Mouse (Mus musculus) hindbrain, embryonic 13.5 days (tissue): ENCODE measurements around the gene Dohh. TPM values are rescaled to one million over a fixed set of nuclear protein-coding genes. Genes with fewer than 3 reads are reported as not detected.
A peak's percentile ranks its signal among the peaks of the same experiment; 100 is the strongest.

ENCODE experiments used
- ATAC-seq: fragments of 200-750 bp; cut with Nextera tagmentation; 2 replicates; pipeline ENCODE4 v1.8.0; 2017; ENCODE audit warnings: moderate TSS enrichment; ENCODE audit not compliant: low FRiP score
- H3K27ac ChIP-seq: fragments of 300-500 bp; sonication (generic); 2 replicates; pipeline ENCODE4 v1.5.1; 2015; ENCODE audit warnings: inconsistent platforms, mild to moderate bottlenecking, moderate library complexity
- H3K27me3 ChIP-seq: fragments of 300-500 bp; sonication (generic); 2 replicates; pipeline ENCODE4 v1.6.1; 2015; ENCODE audit warnings: mild to moderate bottlenecking, inconsistent platforms
- H3K36me3 ChIP-seq: fragments of 300-500 bp; sonication (generic); 2 replicates; pipeline ENCODE4 v1.6.1; 2015; ENCODE audit warnings: mild to moderate bottlenecking, inconsistent platforms
- H3K4me1 ChIP-seq: fragments of 300-500 bp; sonication (generic); replicated peaks from 2 replicates; pipeline ENCODE4 v1.6.1; 2015; ENCODE audit warnings: inconsistent platforms
- H3K4me2 ChIP-seq: fragments of 300-500 bp; sonication (generic); 2 replicates; pipeline ENCODE4 v1.6.1; 2015; ENCODE audit warnings: inconsistent platforms, mild to moderate bottlenecking, moderate library complexity
- H3K4me3 ChIP-seq: fragments of 300-500 bp; sonication (generic); 2 replicates; pipeline ENCODE4 v1.5.1; 2015; ENCODE audit warnings: mild to moderate bottlenecking, inconsistent platforms
- H3K9ac ChIP-seq: fragments of 300-500 bp; sonication (generic); 2 replicates; pipeline ENCODE4 v1.6.1; 2015; ENCODE audit warnings: mild to moderate bottlenecking, inconsistent platforms
- H3K9me3 ChIP-seq: fragments of 300-500 bp; sonication (generic); 2 replicates; pipeline ENCODE4 v1.6.1; 2016; ENCODE audit warnings: inconsistent platforms
- WGBS: fragments of 180-500 bp; shearing (Covaris S2); methylation state at CpG from one replicate; pipeline ENCODE4 v1.1.7; 2015; 5-methylcytosine and 5-hydroxymethylcytosine counted together
- polyA plus RNA-seq: library from polyadenylated mRNA; unstranded; fragments of >200 nt; fragmentation: Nextera tagmentation; extraction: Ambion mirVana; gene quantifications from 2 replicates; pipeline ENCODE4 v1.2.1, GENCODE M21; 2015

Gene Dohh
- polyA plus RNA-seq, 1 experiment from 2014 or later: 72.1 TPM

GRCm38 (mm10) chr10:81424246-81425051 lies 40.2 kb downstream of the Dohh start:
- ATAC-seq: no peak
- Histone ChIP-seq H3K4me3 (no peak overlapping the region), H3K9ac (0 out of 2 replicates have a peak overlapping the region, but pooled peaks have one; percentile 49)

GRCm38 (mm10) chr10:81425236-81425850 lies 41.1 kb downstream of the Dohh start:
- Histone ChIP-seq H3K4me3 (peak overlapping the region; percentile 4; the same call in 1 of the 2 replicates), H3K9ac (peak overlapping the region; percentile 49; the same call in 1 of the 2 replicates), H3K27me3 (peaks cover 60% of the 10 kb centered on the region), H3K4me1 (peaks cover 48% of the 10 kb centered on the region), H3K27ac (no peak overlapping the region; the same call in 1 of the 2 replicates), H3K36me3 (peaks cover 3% of the 10 kb centered on the region), H3K9me3 (no peaks in the 10 kb centered on the region), H3K4me2 (peak overlapping the region; percentile 61)
- 32% methylated on average over 10 of the region's 10 CpGs for WGBS
- ATAC-seq: no peak

More at GRCm38 (mm10) chr10:81424246-81425051, 40.2 kb downstream of the Dohh start:
- Histone ChIP-seq H3K27ac (0 out of 2 replicates have a peak overlapping the region, but pooled peaks have one; percentile 41), H3K9me3 (no peaks in the 10 kb centered on the region), H3K4me1 (peaks cover 44% of the 10 kb centered on the region), H3K27me3 (peaks cover 60% of the 10 kb centered on the region), H3K4me2 (peak overlapping the region; percentile 61), H3K36me3 (peaks cover 11% of the 10 kb centered on the region)
- WGBS: 7% methylated on average over 25 of the region's 25 CpGs

GRCm38 (mm10) chr10:81426081-81426671 lies 41.9 kb downstream of the Dohh start:
- H3K27me3 ChIP-seq: peaks cover 60% of the 10 kb centered on the region
- H3K4me1 ChIP-seq: peaks cover 50% of the 10 kb centered on the region

GRCm38 (mm10) chr10:81426897-81427296 lies 42.7 kb downstream of the Dohh start:
- peak overlapping the region; percentile 63 for H3K9ac ChIP-seq
- no peaks in the 10 kb centered on the region for H3K36me3 ChIP-seq
- H3K4me2 ChIP-seq: peak overlapping the region; percentile 61
- peaks cover 60% of the 10 kb centered on the region for H3K27me3 ChIP-seq
- H3K4me1 ChIP-seq: peaks cover 55% of the 10 kb centered on the region
- WGBS: 3% methylated on average over 38 of the region's 38 CpGs
- ATAC-seq: no peak
- H3K9me3 ChIP-seq: no peaks in the 10 kb centered on the region
- peak overlapping the region; percentile 40 for H3K4me3 ChIP-seq
- no peak overlapping the region for H3K27ac ChIP-seq

More at GRCm38 (mm10) chr10:81426081-81426671, 41.9 kb downstream of the Dohh start:
- peak overlapping the region; percentile 61 for H3K4me2 ChIP-seq
- no peaks in the 10 kb centered on the region for H3K36me3 ChIP-seq
- ATAC-seq: no peak
- H3K9me3 ChIP-seq: no peaks in the 10 kb centered on the region
- peak overlapping the region; percentile 63 for H3K9ac ChIP-seq
- H3K27ac ChIP-seq: no peak overlapping the region
- WGBS: 0% methylated on average over 16 of the region's 33 CpGs
- H3K4me3 ChIP-seq: peak overlapping the region; percentile 40

- peaks cover 58% of the 10 kb centered on the region for H3K27me3 ChIP-seq
- H3K4me1 ChIP-seq: peaks cover 56% of the 10 kb centered on the region
- peak overlapping the region; percentile 61 for H3K4me2 ChIP-seq
- H3K27ac ChIP-seq: no peak overlapping the region
- H3K9ac ChIP-seq: peak overlapping the region; percentile 63
- ATAC-seq: no peak
- H3K9me3 ChIP-seq: no peaks in the 10 kb centered on the region
- peak overlapping the region; percentile 40 for H3K4me3 ChIP-seq
- 22% methylated on average over 3 of the region's 3 CpGs for WGBS
- no peaks in the 10 kb centered on the region for H3K36me3 ChIP-seq
Measured at GRCm38 (mm10) chr10:81427327-81427726, 43.1 kb downstream of the Dohh start.

GRCm38 (mm10) chr10:81427804-81428506 lies 43.7 kb downstream of the Dohh start:
- no peaks in the 10 kb centered on the region for H3K36me3 ChIP-seq
- 74% methylated on average over 8 of the region's 8 CpGs for WGBS
- peaks cover 52% of the 10 kb centered on the region for H3K27me3 ChIP-seq
- ATAC-seq: no peak
- H3K27ac ChIP-seq: no peak overlapping the region
- H3K4me2 ChIP-seq: no peak overlapping the region
- H3K9me3 ChIP-seq: no peaks in the 10 kb centered on the region
- peaks cover 61% of the 10 kb centered on the region for H3K4me1 ChIP-seq
- no peak overlapping the region for H3K9ac ChIP-seq
- no peak overlapping the region for H3K4me3 ChIP-seq

GRCm38 (mm10) chr10:81428507-81428870 lies 44.3 kb downstream of the Dohh start:
- no peak for ATAC-seq
- peaks cover 52% of the 10 kb centered on the region for H3K27me3 ChIP-seq
- no peak overlapping the region for H3K4me2 ChIP-seq
- WGBS: 95% methylated on average over 7 of the region's 7 CpGs
- no peaks in the 10 kb centered on the region for H3K36me3 ChIP-seq
- no peak overlapping the region for H3K4me3 ChIP-seq
- H3K9me3 ChIP-seq: no peaks in the 10 kb centered on the region
- peaks cover 66% of the 10 kb centered on the region for H3K4me1 ChIP-seq
- no peak overlapping the region for H3K27ac ChIP-seq
- H3K9ac ChIP-seq: no peak overlapping the region

- Histone ChIP-seq H3K9me3 (no peaks in the 10 kb centered on the region), H3K4me3 (peak overlapping the region; percentile 73), H3K9ac (no peak overlapping the region), H3K36me3 (no peaks in the 10 kb centered on the region), H3K4me2 (peak overlapping the region; percentile 83), H3K4me1 (peaks cover 69% of the 10 kb centered on the region), H3K27ac (0 out of 2 replicates have a peak overlapping the region, but pooled peaks have one; percentile 25), H3K27me3 (peaks cover 53% of the 10 kb centered on the region)
- no peak for ATAC-seq
- 34% methylated on average over 2 of the region's 2 CpGs for WGBS
Measured at GRCm38 (mm10) chr10:81429092-81429491, 44.9 kb downstream of the Dohh start.

- H3K9ac ChIP-seq: peak overlapping the region; percentile 90
- H3K27me3 ChIP-seq: peaks cover 47% of the 10 kb centered on the region
- H3K4me3 ChIP-seq: peak overlapping the region; percentile 73
- H3K9me3 ChIP-seq: no peaks in the 10 kb centered on the region
- ATAC-seq: no peak
- peak overlapping the region; percentile 96 for H3K27ac ChIP-seq
- peaks cover 68% of the 10 kb centered on the region for H3K4me1 ChIP-seq
- H3K36me3 ChIP-seq: no peaks in the 10 kb centered on the region
- WGBS: under 1% methylated on average over 19 of the region's 20 CpGs
- peak overlapping the region; percentile 83 for H3K4me2 ChIP-seq
Measured at GRCm38 (mm10) chr10:81429605-81430061, 45.4 kb downstream of the Dohh start.

- Histone ChIP-seq H3K9ac (peak overlapping the region; percentile 90), H3K27ac (peak overlapping the region; percentile 96), H3K4me1 (peaks cover 68% of the 10 kb centered on the region), H3K27me3 (peaks cover 44% of the 10 kb centered on the region), H3K36me3 (no peaks in the 10 kb centered on the region), H3K9me3 (no peaks in the 10 kb centered on the region), H3K4me2 (peak overlapping the region; percentile 83), H3K4me3 (peak overlapping the region; percentile 73)
- peak; percentile 8; the same call in 1 of the 2 replicates for ATAC-seq
- WGBS: under 1% methylated on average over 56 of the region's 89 CpGs
Measured at GRCm38 (mm10) chr10:81430141-81430830, 46.1 kb downstream of the Dohh start.

- Histone ChIP-seq H3K4me3 (peak overlapping the region; percentile 73), H3K4me1 (peaks cover 64% of the 10 kb centered on the region), H3K36me3 (no peaks in the 10 kb centered on the region), H3K4me2 (peak overlapping the region; percentile 83), H3K27ac (peak overlapping the region; percentile 96), H3K9me3 (no peaks in the 10 kb centered on the region), H3K9ac (peak overlapping the region; percentile 90), H3K27me3 (peaks cover 40% of the 10 kb centered on the region)
- peak; percentile 5; the same call in 1 of the 2 replicates for ATAC-seq
- 1% methylated on average over 51 of the region's 70 CpGs for WGBS
Measured at GRCm38 (mm10) chr10:81430831-81431525, 46.8 kb downstream of the Dohh start.
